In genomic region chr6:146185532-146185931, GRCm38 (mm10) we compare ENCODE assay signal across 23 mouse cellular contexts.
DNase-seq lines count a peak whose midpoint lies in the region; ATAC-seq and TF ChIP-seq lines count a peak whose summit lies in the region.
"Had no signal": no experiment of that assay in that cellular context is flagged by ENCODE, and none has a peak within 500 bp of the region (broad histone marks: within the 10 kb centered on the region; RNA-seq: fewer than 3 reads in every experiment).

No protein-coding gene starts in this region.

- H3K9me3 ChIP-seq in liver, embryonic 13.5 days (replicated peaks) = no peaks in the 10 kb centered on the region
- no peaks in the 10 kb centered on the region for H3K9me3 ChIP-seq in liver, postnatal 0 days (ENCODE audit: low read length)
- H3K9me3 ChIP-seq in intestine, embryonic 16.5 days (ENCODE audit: control insufficient read depth, low read length) = no peaks in the 10 kb centered on the region
- H3K9me3 ChIP-seq: forebrain, embryonic 10.5 days; G1E; hindbrain, embryonic 12.5 days; midbrain, embryonic 15.5 days had no signal

- no peak overlapping the region for H3K27ac ChIP-seq in liver, embryonic 13.5 days
- H3K27ac ChIP-seq in liver, postnatal 0 days (ENCODE audit: low read depth) = no peak overlapping the region
- H3K27ac ChIP-seq in intestine, embryonic 16.5 days (ENCODE audit: low read length) = no peak overlapping the region
- H3K27ac ChIP-seq: forebrain, embryonic 10.5 days; hindbrain, embryonic 12.5 days; kidney, postnatal 0 days; midbrain, embryonic 15.5 days had no signal

- TF ChIP-seq EP300 in liver, postnatal 0 days (IDR thresholded peaks at IDR 0.05; ENCODE audit: low read depth) = no peak

- H3K4me2 ChIP-seq in liver, embryonic 13.5 days = no peak overlapping the region
- no peak overlapping the region for H3K4me2 ChIP-seq in liver, postnatal 0 days (ENCODE audit: low read depth, low read length)
- H3K4me2 ChIP-seq in intestine, embryonic 16.5 days (ENCODE audit: low read depth, low read length) = no peak overlapping the region
- H3K4me2 ChIP-seq: hindbrain, embryonic 12.5 days; midbrain, embryonic 15.5 days had no signal

- no peaks in the 10 kb centered on the region for H3K27me3 ChIP-seq in liver, embryonic 13.5 days
- no peaks in the 10 kb centered on the region for H3K27me3 ChIP-seq in liver, postnatal 0 days (ENCODE audit: insufficient read depth, low read length)
- no peaks in the 10 kb centered on the region for H3K27me3 ChIP-seq in intestine, embryonic 16.5 days (replicated peaks; ENCODE audit: control insufficient read depth, insufficient read depth, low read length)
- H3K27me3 ChIP-seq: hindbrain, embryonic 12.5 days; midbrain, embryonic 15.5 days had no signal

- no peaks in the 10 kb centered on the region for H3K36me3 ChIP-seq in liver, embryonic 13.5 days
- peaks cover 9% of the 10 kb centered on the region; the same call in 1 of the 2 replicates for H3K36me3 ChIP-seq in liver, postnatal 0 days (replicated peaks; ENCODE audit: insufficient read depth, low read length)
- no peaks in the 10 kb centered on the region for H3K36me3 ChIP-seq in intestine, embryonic 16.5 days (ENCODE audit: control insufficient read depth, insufficient read depth, low read length)
- H3K36me3 ChIP-seq: forebrain, embryonic 10.5 days; hindbrain, embryonic 12.5 days; midbrain, embryonic 15.5 days had no signal

- no peak for DNase-seq in liver, embryonic 13.5 days
- no peak for DNase-seq in liver, postnatal 0 days
- DNase-seq in NIH3T3 (ENCODE audit: low read depth) = peak; percentile 52
- DNase-seq in thymus, postnatal 10 days (ENCODE audit: low spot score in 2 of 2) = no peak
- no peak for DNase-seq in right cerebral cortex, adult 18-20 months
- DNase-seq: adrenal gland, adult 2 months; B cell, adult 2 months; embryo, embryonic 11 days; forebrain, postnatal 0 days; gastrocnemius, postnatal 36 days; layer of hippocampus, postnatal 36 days; lung, adult 18-20 months; retina, postnatal 1 day; right cerebral cortex, postnatal 4 days; thymus, postnatal 14 days had no signal

- 56% methylated on average over 2 of the region's 2 CpGs for WGBS in liver, embryonic 13.5 days (ENCODE audit: insufficient replicate concordance)
- 84% methylated on average over 2 of the region's 2 CpGs for WGBS in liver, postnatal 0 days (ENCODE audit: insufficient replicate concordance)
- WGBS in intestine, embryonic 16.5 days = 87% methylated on average over 2 of the region's 2 CpGs

- no peaks in the 10 kb centered on the region for H3K4me1 ChIP-seq in liver, embryonic 13.5 days (replicated peaks)
- no peaks in the 10 kb centered on the region for H3K4me1 ChIP-seq in liver, postnatal 0 days (ENCODE audit: insufficient read depth)
- H3K4me1 ChIP-seq in intestine, embryonic 16.5 days (ENCODE audit: control insufficient read depth, insufficient read depth, low read length) = no peaks in the 10 kb centered on the region
- H3K4me1 ChIP-seq: forebrain, embryonic 10.5 days had no signal

- ATAC-seq in liver, embryonic 13.5 days (ENCODE audit: low read depth) = 0 out of 2 replicates have a peak, but pooled peaks have one; percentile 39
- no peak for ATAC-seq in liver, postnatal 0 days
- peak; percentile 83 for ATAC-seq in intestine, embryonic 16.5 days
- no peak for ATAC-seq in erythroid progenitor cell, adult 5-6 weeks (replicated peaks; ENCODE audit: low FRiP score, poor library complexity, severe bottlenecking)
- ATAC-seq: forebrain, postnatal 0 days; inflammation-experienced regulatory T-cells, adult 6 months; midbrain, embryonic 15.5 days had no signal

- TF ChIP-seq CTCF in liver, postnatal 0 days (IDR thresholded peaks at IDR 0.05; ENCODE audit: low read depth) = no peak

- H3K9ac ChIP-seq in liver, embryonic 13.5 days = no peak overlapping the region
- H3K9ac ChIP-seq in liver, postnatal 0 days (replicated peaks) = no peak overlapping the region
- H3K9ac ChIP-seq in intestine, embryonic 16.5 days (ENCODE audit: low read depth, low read length) = no peak overlapping the region
- H3K9ac ChIP-seq: forebrain, postnatal 0 days; hindbrain, embryonic 12.5 days; midbrain, embryonic 15.5 days had no signal

- no peak overlapping the region for H3K4me3 ChIP-seq in liver, embryonic 13.5 days (replicated peaks)
- no peak overlapping the region for H3K4me3 ChIP-seq in liver, postnatal 0 days (ENCODE audit: low read depth, low read length)
- H3K4me3 ChIP-seq in intestine, embryonic 16.5 days (ENCODE audit: low read length) = no peak overlapping the region
- H3K4me3 ChIP-seq: forebrain, embryonic 10.5 days; hindbrain, embryonic 12.5 days; midbrain, embryonic 15.5 days had no signal

Comparison
In these comparisons a context has a peak if more than half of its experiments do, and no peak if none do; other contexts are left out.
1. ATAC-seq: peak in liver, embryonic 13.5 days (single experiment) and intestine, embryonic 16.5 days (single experiment); none in liver, postnatal 0 days (single experiment) and erythroid progenitor cell, adult 5-6 weeks (single experiment).